Mouse (Mus musculus) kidney, postnatal 0 days (tissue): ENCODE results near the gene Kcnd2. TPM values are rescaled to one million over a fixed set of nuclear protein-coding genes. Genes with fewer than 3 reads are reported as not detected.

Experiments used
- ATAC-seq: fragments of 200-750 bp; cut with Nextera tagmentation; replicated peaks from 2 replicates; pipeline ENCODE4 v1.8.0; 2017; ENCODE audit warnings: low read depth, moderate number of reproducible peaks, moderate TSS enrichment, moderate library complexity; ENCODE audit not compliant: low FRiP score
- DNase-seq: peaks from one replicate; pipeline ENCODE4 v3.0.0-alpha.2; 2016; ENCODE audit warnings: low spot score
- H3K27ac ChIP-seq: fragments of 300-500 bp; sonication (generic); 2 replicates; pipeline ENCODE4 v1.5.1; 2014; ENCODE audit warnings: mild to moderate bottlenecking
- H3K27me3 ChIP-seq: fragments of 300-500 bp; sonication (generic); 2 replicates; pipeline ENCODE4 v1.6.1; 2014; ENCODE audit warnings: low read length, mixed read lengths; ENCODE audit not compliant: insufficient read depth
- H3K36me3 ChIP-seq: fragments of 300-500 bp; sonication (generic); 2 replicates; pipeline ENCODE4 v1.6.1; 2014; ENCODE audit warnings: low read length, mixed read lengths; ENCODE audit not compliant: insufficient read depth
- H3K4me1 ChIP-seq: fragments of 300-500 bp; sonication (generic); replicated peaks from 2 replicates; pipeline ENCODE4 v1.6.1; 2014; ENCODE audit warnings: antibody characterized with exemption, low read length, mixed read lengths; ENCODE audit not compliant: insufficient read depth
- H3K4me2 ChIP-seq: fragments of 300-500 bp; sonication (generic); 2 replicates; pipeline ENCODE4 v1.6.1; 2014; ENCODE audit warnings: mild to moderate bottlenecking, low read length, moderate library complexity, mixed read lengths
- H3K4me3 ChIP-seq: fragments of 300-500 bp; sonication (generic); replicated peaks from 2 replicates; pipeline ENCODE4 v1.5.1; 2014; ENCODE audit warnings: low read depth, low read length
- H3K9ac ChIP-seq: fragments of 300-500 bp; sonication (generic); 2 replicates; pipeline ENCODE4 v1.6.1; 2014; ENCODE audit warnings: low read depth, low read length
- H3K9me3 ChIP-seq: fragments of 300-500 bp; sonication (generic); replicated peaks from 2 replicates; pipeline ENCODE4 v1.6.1; 2016; ENCODE audit warnings: low read length, inconsistent platforms, mixed read lengths
- CTCF ChIP-seq: IDR thresholded peaks from 2 replicates; pipeline ENCODE4 v1.5.1; 2016; ENCODE audit warnings: antibody characterized with exemption, low read depth, mild to moderate bottlenecking, moderate library complexity
- WGBS: fragments of 180-500 bp; shearing (Covaris S2); extraction: QIAGEN DNeasy Blood & Tissue Kit; methylation state at CpG from one replicate; pipeline ENCODE4 v1.1.7; 2014; 5-methylcytosine and 5-hydroxymethylcytosine counted together
- polyA plus RNA-seq: library from polyadenylated mRNA; unstranded; fragments of >200 nt; fragmentation: Nextera tagmentation; extraction: Ambion mirVana; gene quantifications from 2 replicates; pipeline ENCODE4 v1.2.1, GENCODE M21; 2015

Kcnd2 gene
- polyA plus RNA-seq, 1 experiment from 2014 or later, result 1.9 TPM

GRCm38 (mm10) chr6:21655681-21656080 is 440.4 kb downstream of the Kcnd2 start:
- TF ChIP-seq CTCF, result no peak
- DNase-seq, result no peak
- ATAC-seq, result no peak

GRCm38 (mm10) chr6:21664135-21664534 is 448.8 kb downstream of the Kcnd2 start:
- DNase-seq (no peak), ATAC-seq (no peak)
- no peak overlapping the region for H3K27ac ChIP-seq
- H3K9ac ChIP-seq, result no peak overlapping the region
- no peak overlapping the region for H3K4me3 ChIP-seq
- TF ChIP-seq CTCF, result no peak
- H3K4me1 ChIP-seq, result no peaks in the 10 kb centered on the region
- no peaks in the 10 kb centered on the region for H3K27me3 ChIP-seq
- H3K4me2 ChIP-seq, result no peak overlapping the region
- no peaks in the 10 kb centered on the region for H3K36me3 ChIP-seq
- no peaks in the 10 kb centered on the region for H3K9me3 ChIP-seq
- 81% methylated on average over 6 of the region's 6 CpGs for WGBS

More at GRCm38 (mm10) chr6:21655681-21656080, 440.4 kb downstream of the Kcnd2 start:
- no peaks in the 10 kb centered on the region for H3K4me1 ChIP-seq
- no peak overlapping the region for H3K4me2 ChIP-seq
- H3K9ac ChIP-seq, result no peak overlapping the region
- H3K4me3 ChIP-seq, result no peak overlapping the region
- no peaks in the 10 kb centered on the region for H3K27me3 ChIP-seq
- H3K27ac ChIP-seq, result no peak overlapping the region
- no peaks in the 10 kb centered on the region for H3K9me3 ChIP-seq
- H3K36me3 ChIP-seq, result no peaks in the 10 kb centered on the region

GRCm38 (mm10) chr6:21664638-21665037 is 449.3 kb downstream of the Kcnd2 start:
- no peak overlapping the region for H3K9ac ChIP-seq
- no peak overlapping the region for H3K4me2 ChIP-seq
- no peak overlapping the region for H3K27ac ChIP-seq
- no peaks in the 10 kb centered on the region for H3K4me1 ChIP-seq
- H3K36me3 ChIP-seq, result no peaks in the 10 kb centered on the region
- ATAC-seq, result no peak
- DNase-seq, result no peak
- 65% methylated on average over 4 of the region's 4 CpGs for WGBS
- TF ChIP-seq CTCF, result no peak
- H3K4me3 ChIP-seq, result no peak overlapping the region
- H3K27me3 ChIP-seq, result no peaks in the 10 kb centered on the region
- no peaks in the 10 kb centered on the region for H3K9me3 ChIP-seq

- DNase-seq (peak; percentile 21), ATAC-seq (0 out of 2 replicates have a peak, but pooled peaks have one; percentile 29)
- H3K36me3 ChIP-seq, result no peaks in the 10 kb centered on the region
- H3K27ac ChIP-seq, result no peak overlapping the region
- 30% methylated on average over 6 of the region's 6 CpGs for WGBS
- no peak overlapping the region for H3K9ac ChIP-seq
- no peak for TF ChIP-seq CTCF
- H3K4me2 ChIP-seq, result no peak overlapping the region
- no peaks in the 10 kb centered on the region for H3K9me3 ChIP-seq
- no peaks in the 10 kb centered on the region for H3K27me3 ChIP-seq
- no peaks in the 10 kb centered on the region for H3K4me1 ChIP-seq
- H3K4me3 ChIP-seq, result no peak overlapping the region
Observed at GRCm38 (mm10) chr6:21684252-21684651, 468.9 kb downstream of the Kcnd2 start.

- Histone ChIP-seq H3K9me3 (no peaks in the 10 kb centered on the region), H3K4me2 (no peak overlapping the region), H3K4me1 (no peaks in the 10 kb centered on the region), H3K27me3 (no peaks in the 10 kb centered on the region), H3K36me3 (no peaks in the 10 kb centered on the region), H3K9ac (no peak overlapping the region), H3K27ac (no peak overlapping the region), H3K4me3 (no peak overlapping the region)
- no peak for ATAC-seq
- no peak for DNase-seq
- 95% methylated on average over 1 of the region's 1 CpGs for WGBS
- TF ChIP-seq CTCF, result no peak
Observed at GRCm38 (mm10) chr6:21686388-21686787, 471.1 kb downstream of the Kcnd2 start.

- Histone ChIP-seq H3K4me2 (no peak overlapping the region), H3K4me1 (no peaks in the 10 kb centered on the region), H3K9me3 (no peaks in the 10 kb centered on the region), H3K27me3 (no peaks in the 10 kb centered on the region), H3K27ac (no peak overlapping the region), H3K9ac (no peak overlapping the region), H3K4me3 (no peak overlapping the region), H3K36me3 (no peaks in the 10 kb centered on the region)
- WGBS, result 77% methylated on average over 3 of the region's 3 CpGs
- ATAC-seq (no peak), DNase-seq (no peak)
- no peak for TF ChIP-seq CTCF
Observed at GRCm38 (mm10) chr6:21692861-21693350, 477.6 kb downstream of the Kcnd2 start.

GRCm38 (mm10) chr6:21697641-21698040 is 482.3 kb downstream of the Kcnd2 start:
- H3K27me3 ChIP-seq, result no peaks in the 10 kb centered on the region
- ATAC-seq, result no peak
- no peak overlapping the region for H3K4me3 ChIP-seq
- WGBS, result 76% methylated on average over 3 of the region's 3 CpGs
- no peak for TF ChIP-seq CTCF
- H3K27ac ChIP-seq, result no peak overlapping the region
- H3K4me2 ChIP-seq, result no peak overlapping the region
- no peaks in the 10 kb centered on the region for H3K36me3 ChIP-seq
- DNase-seq, result no peak
- H3K9ac ChIP-seq, result no peak overlapping the region
- no peaks in the 10 kb centered on the region for H3K9me3 ChIP-seq
- H3K4me1 ChIP-seq, result no peaks in the 10 kb centered on the region
